Mouse (Mus musculus): ENCODE measurements at regions not wholly inside any gene's neighbourhood (a gene's known extent, or its start where the extent isn't known, plus 50 kb on each side); places are given as distances from the start of the nearest gene placed in this dataset.

DNA sequence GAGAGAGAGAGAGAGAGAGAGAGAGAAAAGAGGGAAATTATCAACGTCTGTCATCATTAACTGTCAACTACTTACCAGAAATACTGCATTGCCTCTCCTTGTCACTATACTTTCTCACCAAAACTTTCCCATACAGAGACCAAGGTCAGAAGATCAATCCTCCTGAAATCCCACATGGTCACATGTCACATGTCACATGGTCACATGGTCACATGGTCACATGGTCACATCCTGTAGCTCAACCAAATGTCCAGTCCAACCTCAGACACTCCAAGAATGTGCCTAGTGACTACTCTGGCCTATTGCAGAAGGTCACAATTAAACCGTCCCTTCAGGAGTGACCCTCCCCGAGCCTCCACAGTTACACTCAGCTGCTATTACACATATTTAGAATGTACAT, 135.8 kb upstream of the Arid1b start:
- no peaks in the 10 kb centered on the region for H3K27me3 ChIP-seq
- H3K9ac ChIP-seq, result no peak overlapping the region
- WGBS, result 88% methylated on average over 3 of the region's 3 CpGs
- ATAC-seq (replicated peaks; ENCODE audit: low FRiP score), result no peak
- no peaks in the 10 kb centered on the region for H3K4me1 ChIP-seq
- no peak overlapping the region for H3K4me2 ChIP-seq
- no peaks in the 10 kb centered on the region for H3K9me3 ChIP-seq (replicated peaks)
- H3K27ac ChIP-seq, result no peak overlapping the region
- no peaks in the 10 kb centered on the region for H3K36me3 ChIP-seq
- H3K4me3 ChIP-seq (replicated peaks), result no peak overlapping the region

DNA sequence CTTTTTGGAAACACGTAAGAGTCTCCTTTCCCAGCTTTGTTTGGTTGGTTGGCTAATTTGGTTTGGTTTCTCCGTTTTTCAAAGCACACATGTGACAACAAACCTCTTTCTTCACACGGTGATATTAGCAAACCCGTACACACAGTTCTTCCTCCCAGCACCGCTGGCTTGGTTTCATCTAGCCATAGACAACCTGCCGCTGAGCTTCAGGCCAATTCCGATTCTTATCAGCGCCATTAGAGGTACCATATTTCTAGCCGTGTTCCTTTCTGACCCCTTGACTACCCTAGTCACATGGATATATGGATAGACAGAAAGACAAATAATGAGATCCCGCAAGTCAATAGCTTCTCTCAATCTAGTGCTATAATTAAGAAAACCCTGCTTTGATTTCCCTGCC, 129.2 kb upstream of the Arid1b start:
- no peak for ATAC-seq (replicated peaks; ENCODE audit: low FRiP score)
- Histone ChIP-seq H3K9ac (no peak overlapping the region), H3K4me2 (peak overlapping the region; percentile 55), H3K27ac (no peak overlapping the region), H3K9me3 (replicated peaks) (no peaks in the 10 kb centered on the region), H3K4me1 (peaks cover 21% of the 10 kb centered on the region), H3K4me3 (replicated peaks) (peak overlapping the region; percentile 24), H3K27me3 (no peaks in the 10 kb centered on the region; the same call in 1 of the 2 replicates), H3K36me3 (no peaks in the 10 kb centered on the region)
- 54% methylated on average over 10 of the region's 10 CpGs for WGBS

DNA sequence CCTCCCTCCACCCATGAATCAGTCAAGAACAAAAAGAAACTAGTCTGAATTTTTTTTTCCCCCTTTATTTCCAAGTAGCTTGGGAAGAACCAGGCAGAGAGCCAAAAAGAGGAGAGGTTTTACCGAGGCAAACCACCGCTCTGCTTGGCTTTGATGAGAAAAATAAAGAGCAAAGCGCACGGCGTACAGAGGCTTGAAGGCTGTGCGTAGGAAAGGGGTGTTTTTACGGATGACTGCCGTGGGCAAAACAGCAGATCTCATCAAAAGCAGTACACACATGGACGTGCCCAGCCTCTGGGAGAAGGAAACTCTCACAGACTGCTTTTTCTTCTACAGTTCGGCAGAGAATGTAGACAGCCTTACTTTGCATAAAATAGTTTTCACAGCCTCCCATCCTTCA, 128.5 kb upstream of the Arid1b start:
- H3K9me3 ChIP-seq (replicated peaks), result no peaks in the 10 kb centered on the region
- peak overlapping the region; percentile 51 for H3K27ac ChIP-seq
- peaks cover 21% of the 10 kb centered on the region for H3K4me1 ChIP-seq
- no peaks in the 10 kb centered on the region; the same call in 1 of the 2 replicates for H3K27me3 ChIP-seq
- peak overlapping the region; percentile 55 for H3K4me2 ChIP-seq
- peak overlapping the region; percentile 24 for H3K4me3 ChIP-seq (replicated peaks)
- no peak overlapping the region; the same call in 1 of the 2 replicates for H3K9ac ChIP-seq
- H3K36me3 ChIP-seq, result no peaks in the 10 kb centered on the region
- WGBS, result 15% methylated on average over 10 of the region's 10 CpGs
- ATAC-seq (replicated peaks; ENCODE audit: low FRiP score), result peak; percentile 66; the same call in 1 of the 2 replicates

DNA sequence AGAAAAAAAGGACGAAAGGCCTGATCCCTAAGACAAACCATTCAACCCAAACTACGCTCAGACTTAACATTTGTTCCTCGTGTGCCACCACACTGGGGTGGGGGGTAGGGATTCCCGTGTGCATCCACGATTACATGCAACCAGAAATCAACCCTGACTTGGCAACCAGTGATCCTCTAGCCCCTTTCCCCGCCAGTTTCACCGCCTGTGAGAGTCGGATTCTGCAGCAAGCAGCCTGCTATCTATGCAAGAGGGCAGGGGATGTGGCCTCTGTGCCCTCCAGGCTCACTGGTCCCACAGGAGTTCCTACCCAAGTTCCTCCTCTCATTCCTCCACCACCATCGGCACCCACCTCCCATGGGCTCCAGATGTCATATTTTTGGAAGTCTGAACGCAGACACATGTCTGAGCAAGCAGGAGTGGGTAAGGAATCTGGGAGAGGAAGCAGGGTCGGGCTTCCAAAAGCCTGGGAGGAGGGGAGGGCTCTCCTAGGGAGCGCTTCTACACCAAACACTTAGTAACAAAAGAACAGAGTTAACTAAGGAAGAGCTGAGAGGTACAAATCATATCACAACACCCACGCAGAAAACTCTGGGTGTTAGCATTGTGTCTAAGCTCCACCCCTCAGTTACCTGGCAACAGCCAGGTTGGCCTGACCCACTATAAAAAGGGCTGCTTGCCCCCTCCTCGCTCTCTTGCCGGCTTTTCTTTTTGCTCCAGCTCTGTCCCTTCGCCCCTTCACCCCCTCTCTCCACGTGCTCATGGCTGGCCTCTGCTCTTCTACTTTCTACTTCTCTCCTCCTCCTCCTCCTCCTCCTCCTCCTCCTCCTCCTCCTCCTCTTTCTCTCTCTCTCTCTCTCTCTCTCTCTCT, 127.9 kb upstream of the Arid1b start:
- Histone ChIP-seq H3K9ac (no peak overlapping the region), H3K4me3 (replicated peaks) (peak overlapping the region; percentile 24), H3K4me1 (peaks cover 21% of the 10 kb centered on the region), H3K4me2 (peak overlapping the region; percentile 55), H3K27ac (peak overlapping the region; percentile 51), H3K27me3 (no peaks in the 10 kb centered on the region; the same call in 1 of the 2 replicates), H3K36me3 (no peaks in the 10 kb centered on the region), H3K9me3 (replicated peaks) (no peaks in the 10 kb centered on the region)
- 31% methylated on average over 17 of the region's 17 CpGs for WGBS
- ATAC-seq (replicated peaks; ENCODE audit: low FRiP score), result peak; percentile 62

DNA sequence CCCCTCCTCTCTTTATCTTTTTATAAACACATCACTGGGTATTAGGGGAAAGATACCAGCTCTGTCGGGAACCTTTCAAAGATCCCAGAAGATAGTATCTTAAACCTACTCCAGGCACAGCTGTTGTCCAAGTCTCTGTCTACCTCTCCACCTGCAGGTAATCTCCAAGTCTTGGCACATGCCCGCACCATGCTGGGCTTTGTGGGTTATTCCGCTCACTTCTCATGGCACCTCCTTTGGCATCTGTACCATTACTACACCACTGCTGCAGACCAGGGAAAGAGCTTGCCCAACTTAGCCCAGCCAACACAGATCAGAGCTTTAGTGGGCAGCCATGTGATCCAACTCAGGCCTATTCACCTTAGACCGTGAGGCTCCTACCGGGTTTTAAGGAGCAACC, 127.0 kb upstream of the Arid1b start:
- no peak overlapping the region for H3K27ac ChIP-seq
- no peak for ATAC-seq (replicated peaks; ENCODE audit: low FRiP score)
- H3K4me1 ChIP-seq, result peaks cover 21% of the 10 kb centered on the region
- H3K9me3 ChIP-seq (replicated peaks), result no peaks in the 10 kb centered on the region
- no peak overlapping the region for H3K4me2 ChIP-seq
- no peak overlapping the region for H3K4me3 ChIP-seq (replicated peaks)
- H3K36me3 ChIP-seq, result no peaks in the 10 kb centered on the region
- no peaks in the 10 kb centered on the region; the same call in 1 of the 2 replicates for H3K27me3 ChIP-seq
- no peak overlapping the region for H3K9ac ChIP-seq
- WGBS, result 93% methylated on average over 5 of the region's 5 CpGs

DNA sequence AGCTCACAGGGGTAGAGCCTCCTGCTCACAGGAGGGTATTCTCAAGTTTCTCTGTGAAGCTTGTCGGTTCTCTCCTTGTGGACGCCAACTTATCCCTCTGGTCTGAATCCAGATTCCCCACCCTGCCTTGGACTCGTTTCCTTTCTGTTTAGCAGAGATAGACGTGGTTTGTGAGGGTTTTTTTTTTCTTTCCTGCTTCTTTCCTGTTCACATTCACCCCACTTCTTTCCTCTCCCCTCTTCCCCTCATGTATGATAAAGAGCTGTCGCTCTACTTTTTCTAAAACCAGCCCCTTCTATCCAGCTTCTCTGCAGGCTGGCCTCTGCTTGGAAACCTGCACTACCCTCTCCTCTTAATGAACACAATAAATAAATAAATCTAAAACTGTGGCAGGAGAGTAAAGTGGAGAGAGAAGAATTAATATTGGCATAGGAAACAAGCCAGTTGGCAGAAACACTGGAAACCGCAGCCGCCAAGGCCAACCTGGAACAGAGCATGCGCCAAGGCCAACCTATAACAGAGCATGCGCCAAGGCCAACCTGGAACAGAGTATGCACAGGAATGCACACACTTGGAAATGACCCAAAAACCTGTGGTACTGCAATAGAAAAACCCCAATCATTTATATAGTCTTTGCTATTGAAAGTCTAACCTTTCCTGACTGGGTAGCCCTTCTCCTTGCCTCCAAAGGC, 126.2 kb upstream of the Arid1b start:
- no peak overlapping the region for H3K4me3 ChIP-seq (replicated peaks)
- no peaks in the 10 kb centered on the region for H3K36me3 ChIP-seq
- WGBS, result 71% methylated on average over 9 of the region's 9 CpGs
- peaks cover 21% of the 10 kb centered on the region for H3K4me1 ChIP-seq
- no peak overlapping the region for H3K9ac ChIP-seq
- H3K27ac ChIP-seq, result no peak overlapping the region
- H3K9me3 ChIP-seq (replicated peaks), result no peaks in the 10 kb centered on the region
- no peaks in the 10 kb centered on the region; the same call in 1 of the 2 replicates for H3K27me3 ChIP-seq
- H3K4me2 ChIP-seq, result no peak overlapping the region
- no peak for ATAC-seq (replicated peaks; ENCODE audit: low FRiP score)

DNA sequence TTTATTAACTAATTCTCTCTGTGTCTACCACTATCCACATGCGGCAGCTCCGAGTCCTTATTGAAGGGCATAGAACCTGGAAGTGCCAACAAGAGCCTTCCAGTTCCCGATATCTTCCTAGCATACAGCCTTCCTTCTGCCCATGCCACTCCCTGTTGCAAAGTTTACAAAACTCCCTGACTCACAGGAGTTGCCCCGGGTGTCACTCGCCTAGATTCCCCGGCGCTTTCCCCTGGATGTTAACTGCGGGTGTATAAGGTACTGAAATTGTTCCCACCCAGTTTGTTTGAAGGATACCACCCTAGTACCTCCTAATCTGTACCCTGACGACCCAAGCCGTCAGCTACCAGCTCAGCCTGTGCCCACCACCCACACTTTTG, 125.7 kb upstream of the Arid1b start:
- no peak overlapping the region for H3K4me2 ChIP-seq
- no peak overlapping the region for H3K4me3 ChIP-seq (replicated peaks)
- no peak overlapping the region for H3K27ac ChIP-seq
- no peaks in the 10 kb centered on the region; the same call in 1 of the 2 replicates for H3K27me3 ChIP-seq
- no peaks in the 10 kb centered on the region for H3K36me3 ChIP-seq
- peaks cover 21% of the 10 kb centered on the region for H3K4me1 ChIP-seq
- no peak for ATAC-seq (replicated peaks; ENCODE audit: low FRiP score)
- 86% methylated on average over 10 of the region's 10 CpGs for WGBS
- no peak overlapping the region for H3K9ac ChIP-seq
- no peaks in the 10 kb centered on the region for H3K9me3 ChIP-seq (replicated peaks)

DNA sequence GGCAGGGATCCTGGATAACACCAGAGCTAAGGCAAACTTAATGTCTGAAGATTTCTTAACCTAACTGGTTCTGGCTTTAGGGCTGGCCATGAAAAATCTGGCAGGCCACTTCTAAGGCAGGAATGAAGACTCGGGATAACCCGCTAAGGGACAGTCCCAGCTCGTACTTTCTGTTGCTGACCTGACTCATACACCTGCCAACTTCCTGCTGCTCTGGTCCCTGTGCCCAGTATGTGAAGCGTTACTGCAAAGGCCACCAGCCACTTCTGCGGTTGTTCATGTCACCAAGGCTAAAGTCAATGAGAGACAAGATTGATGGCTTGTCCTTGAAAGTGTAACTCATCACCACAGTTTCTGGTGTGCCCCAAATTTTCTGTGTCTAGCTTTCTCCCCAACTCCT, 125.3 kb upstream of the Arid1b start:
- no peak overlapping the region for H3K4me3 ChIP-seq (replicated peaks)
- no peaks in the 10 kb centered on the region for H3K36me3 ChIP-seq

DNA sequence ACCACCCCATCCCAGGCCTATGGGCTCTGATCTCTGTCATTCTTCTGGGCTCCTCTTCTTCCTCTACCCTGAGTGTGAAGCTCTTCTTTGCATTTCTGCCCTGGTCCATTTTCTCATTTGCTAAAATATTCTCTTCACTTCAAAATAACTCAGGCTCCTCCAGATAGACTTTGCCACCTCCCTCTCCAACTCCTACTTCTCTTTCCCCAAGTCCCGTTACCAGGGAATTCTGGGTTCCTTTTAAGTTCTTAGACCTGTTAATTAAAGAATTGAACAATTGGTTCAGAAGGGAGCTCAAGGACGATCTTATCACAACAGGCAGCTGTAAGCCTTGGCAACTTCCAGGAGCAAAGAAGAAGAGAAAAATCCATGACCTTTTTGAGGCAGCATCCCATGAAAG, 122.9 kb upstream of the Arid1b start:
- WGBS, result 70% methylated on average over 2 of the region's 2 CpGs
- Histone ChIP-seq H3K4me2 (no peak overlapping the region), H3K27ac (no peak overlapping the region), H3K9ac (no peak overlapping the region), H3K9me3 (replicated peaks) (no peaks in the 10 kb centered on the region), H3K4me1 (peaks cover 3% of the 10 kb centered on the region), H3K4me3 (replicated peaks) (no peak overlapping the region), H3K27me3 (no peaks in the 10 kb centered on the region), H3K36me3 (no peaks in the 10 kb centered on the region)
- ATAC-seq (replicated peaks; ENCODE audit: low FRiP score), result no peak

More for the DNA sequence above, 125.3 kb upstream of the Arid1b start:
- Histone ChIP-seq H3K4me2 (no peak overlapping the region), H3K27me3 (no peaks in the 10 kb centered on the region; the same call in 1 of the 2 replicates), H3K9ac (no peak overlapping the region), H3K4me1 (peaks cover 21% of the 10 kb centered on the region), H3K27ac (no peak overlapping the region), H3K9me3 (replicated peaks) (no peaks in the 10 kb centered on the region)
- 83% methylated on average over 5 of the region's 5 CpGs for WGBS
- ATAC-seq (replicated peaks; ENCODE audit: low FRiP score), result no peak

DNA sequence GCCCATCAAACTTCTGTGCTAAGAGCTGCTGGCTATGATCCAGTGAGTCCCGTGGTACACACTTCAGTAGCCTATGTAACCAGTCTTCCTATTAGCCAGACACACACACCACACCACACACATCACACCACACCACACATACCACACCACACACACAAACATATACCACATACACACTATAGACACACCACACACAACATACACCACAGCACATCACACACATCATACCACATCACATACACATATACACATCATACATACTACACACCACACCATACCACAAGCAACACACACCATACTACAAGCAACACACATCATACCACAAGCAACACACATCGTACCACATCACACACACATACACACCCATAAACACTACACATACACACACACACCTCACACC, 119.7 kb upstream of the Arid1b start:
- Histone ChIP-seq H3K9me3 (replicated peaks) (no peaks in the 10 kb centered on the region), H3K4me3 (replicated peaks) (no peak overlapping the region), H3K4me1 (no peaks in the 10 kb centered on the region), H3K27ac (no peak overlapping the region), H3K9ac (no peak overlapping the region), H3K27me3 (no peaks in the 10 kb centered on the region), H3K4me2 (no peak overlapping the region), H3K36me3 (no peaks in the 10 kb centered on the region)
- 89% methylated on average over 2 of the region's 2 CpGs for WGBS
- ATAC-seq (replicated peaks; ENCODE audit: low FRiP score), result no peak

DNA sequence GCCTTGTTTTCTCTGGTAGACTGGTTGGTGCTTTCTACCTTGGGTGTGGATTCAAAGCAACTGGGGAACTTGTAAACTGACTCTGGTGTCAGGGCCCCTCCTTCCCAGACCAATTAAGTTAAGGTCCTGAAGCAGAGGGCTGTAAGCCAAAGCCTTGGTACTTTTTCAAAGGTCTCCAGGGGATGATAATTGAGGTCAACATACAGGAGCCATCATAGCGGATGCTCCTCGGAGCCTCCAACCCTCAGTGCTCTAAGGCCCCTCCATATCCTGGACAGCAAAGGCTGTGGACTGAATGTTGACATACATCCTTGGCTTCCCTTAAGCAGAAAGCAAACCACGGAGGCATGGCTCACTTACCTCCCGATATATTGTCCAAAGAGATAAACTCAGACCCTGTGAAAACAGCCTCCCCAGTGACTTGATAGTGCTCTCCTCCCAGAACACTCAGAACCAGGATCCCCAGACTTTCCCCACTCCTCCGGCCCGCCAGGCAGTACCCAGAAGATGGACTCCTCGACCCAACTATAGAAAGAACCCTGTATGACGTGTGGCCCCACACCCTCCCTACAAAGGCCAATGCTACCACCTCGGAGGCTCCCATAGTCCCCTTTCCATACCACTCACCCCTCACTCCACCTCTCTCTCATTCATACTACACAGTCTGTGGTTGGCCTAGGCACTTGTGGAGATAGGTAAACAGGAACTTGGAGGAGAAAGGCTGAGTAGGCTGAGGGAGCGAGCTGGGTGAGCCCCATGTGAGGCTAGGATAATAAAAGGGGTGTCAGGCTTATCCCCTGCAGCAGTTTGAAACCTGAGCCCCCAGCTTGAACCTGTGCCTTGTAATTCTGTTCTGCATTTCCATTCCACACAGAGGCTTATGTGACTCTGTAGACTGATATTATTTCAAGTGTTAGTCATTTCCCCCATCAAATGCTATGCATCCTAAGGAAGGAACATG, 118.8 kb upstream of the Arid1b start:
- 52% methylated on average over 10 of the region's 10 CpGs for WGBS
- Histone ChIP-seq H3K4me2 (no peak overlapping the region), H3K36me3 (no peaks in the 10 kb centered on the region), H3K27ac (no peak overlapping the region), H3K4me3 (replicated peaks) (no peak overlapping the region), H3K9me3 (replicated peaks) (no peaks in the 10 kb centered on the region), H3K27me3 (no peaks in the 10 kb centered on the region), H3K4me1 (no peaks in the 10 kb centered on the region), H3K9ac (no peak overlapping the region)
- ATAC-seq (replicated peaks; ENCODE audit: low FRiP score), result no peak
